Mouse (Mus musculus) ES-Bruce4 (cell line): Measurements from ENCODE around the gene Hs2st1.

ENCODE experiments used
- CTCF ChIP-seq: IDR thresholded peaks from one replicate; pipeline ENCODE4 v1.8.1; 2011; ENCODE audit warnings: low read depth, low read length
- POLR2A ChIP-seq: IDR thresholded peaks from one replicate; pipeline ENCODE4 v1.8.1; 2011; ENCODE audit warnings: low read length; ENCODE audit not compliant: insufficient read depth

- TF ChIP-seq POLR2A (no peak), CTCF (no peak)
These were observed 34.2 kb upstream of the Hs2st1 start for GRCm38 (mm10) chr3:144604205-144604604.
